Mouse (Mus musculus) neural tube, embryonic 14.5 days (tissue): Measurements from ENCODE around the gene Tcf7. TPM values are rescaled to one million over a fixed set of nuclear protein-coding genes. Genes with fewer than 3 reads are reported as not detected.
A peak's percentile ranks its signal among the peaks of the same experiment; 100 is the strongest.

Experiments used
- ATAC-seq: fragments of 200-750 bp; cut with Nextera tagmentation; 2 replicates; pipeline ENCODE4 v1.8.0; 2017; ENCODE audit warnings: low read depth, mild to moderate bottlenecking, moderate TSS enrichment, moderate library complexity
- H3K27ac ChIP-seq: fragments of 300-500 bp; sonication (generic); 2 replicates; pipeline ENCODE4 v1.5.1; 2014; ENCODE audit warnings: low read depth, mild to moderate bottlenecking, control low read depth, low read length, moderate library complexity, mixed read lengths
- H3K27me3 ChIP-seq: fragments of 300-500 bp; sonication (generic); 2 replicates; pipeline ENCODE4 v1.6.1; 2014; ENCODE audit warnings: low read length; ENCODE audit not compliant: control insufficient read depth, insufficient read depth
- H3K36me3 ChIP-seq: fragments of 300-500 bp; sonication (generic); 2 replicates; pipeline ENCODE4 v1.6.1; 2014; ENCODE audit warnings: low read length, mixed read lengths; ENCODE audit not compliant: control insufficient read depth, insufficient read depth
- H3K4me1 ChIP-seq: fragments of 300-500 bp; sonication (generic); 2 replicates; pipeline ENCODE4 v1.6.1; 2014; ENCODE audit warnings: low read length; ENCODE audit not compliant: control insufficient read depth, insufficient read depth
- H3K4me2 ChIP-seq: fragments of 300-500 bp; sonication (generic); 2 replicates; pipeline ENCODE4 v1.6.1; 2014; ENCODE audit warnings: mild to moderate bottlenecking, low read depth, low read length, control low read depth
- H3K4me3 ChIP-seq: fragments of 300-500 bp; sonication (generic); 2 replicates; pipeline ENCODE4 v1.5.1; 2014; ENCODE audit warnings: low read depth, low read length, control low read depth, mixed read lengths
- H3K9ac ChIP-seq: fragments of 300-500 bp; sonication (generic); replicated peaks from 2 replicates; pipeline ENCODE4 v1.6.1; 2014; ENCODE audit warnings: low read depth, mild to moderate bottlenecking, control low read depth, low read length, mixed read lengths
- H3K9me3 ChIP-seq: fragments of 300-500 bp; sonication (generic); 2 replicates; pipeline ENCODE4 v1.6.1; 2016; ENCODE audit warnings: low read length; ENCODE audit not compliant: control insufficient read depth
- WGBS: fragments of 180-500 bp; shearing (Covaris S2); extraction: QIAGEN DNeasy Blood & Tissue Kit; methylation state at CpG from one replicate; pipeline ENCODE4 v1.1.7; 2014; 5-methylcytosine and 5-hydroxymethylcytosine counted together
- polyA plus RNA-seq: library from polyadenylated mRNA; unstranded; fragments of >200 nt; fragmentation: Nextera tagmentation; extraction: Ambion mirVana; gene quantifications from 2 replicates; pipeline ENCODE4 v1.2.1, GENCODE M21; 2014

Tcf7 gene
- polyA plus RNA-seq, 1 experiment from 2014 or later: 3.5 TPM

GRCm38 (mm10) chr11:52262338-52262737 lies 20.5 kb downstream of the Tcf7 start:
- Histone ChIP-seq H3K9ac (no peak overlapping the region), H3K4me3 (no peak overlapping the region), H3K27ac (no peak overlapping the region), H3K36me3 (no peaks in the 10 kb centered on the region), H3K27me3 (no peaks in the 10 kb centered on the region), H3K9me3 (no peaks in the 10 kb centered on the region), H3K4me2 (no peak overlapping the region), H3K4me1 (no peaks in the 10 kb centered on the region)
- WGBS: 91% methylated on average over 11 of the region's 11 CpGs
- no peak for ATAC-seq

- Histone ChIP-seq H3K4me2 (no peak overlapping the region), H3K36me3 (no peaks in the 10 kb centered on the region), H3K4me1 (no peaks in the 10 kb centered on the region), H3K27ac (no peak overlapping the region), H3K4me3 (no peak overlapping the region), H3K9ac (no peak overlapping the region), H3K27me3 (no peaks in the 10 kb centered on the region), H3K9me3 (no peaks in the 10 kb centered on the region)
- ATAC-seq: no peak
- WGBS: 70% methylated on average over 5 of the region's 5 CpGs
These were observed 20.9 kb downstream of the Tcf7 start for GRCm38 (mm10) chr11:52261937-52262336.

GRCm38 (mm10) chr11:52260878-52261277 lies 21.9 kb downstream of the Tcf7 start:
- 76% methylated on average over 4 of the region's 4 CpGs for WGBS

GRCm38 (mm10) chr11:52258711-52259110 lies 24.1 kb downstream of the Tcf7 start:
- H3K9ac ChIP-seq: no peak overlapping the region

More at GRCm38 (mm10) chr11:52260878-52261277, 21.9 kb downstream of the Tcf7 start:
- H3K27ac ChIP-seq: no peak overlapping the region
- H3K4me3 ChIP-seq: no peak overlapping the region
- no peaks in the 10 kb centered on the region for H3K4me1 ChIP-seq
- H3K9me3 ChIP-seq: no peaks in the 10 kb centered on the region
- no peak overlapping the region for H3K4me2 ChIP-seq
- no peaks in the 10 kb centered on the region for H3K27me3 ChIP-seq
- no peak overlapping the region for H3K9ac ChIP-seq
- no peaks in the 10 kb centered on the region for H3K36me3 ChIP-seq
- ATAC-seq: no peak

GRCm38 (mm10) chr11:52257376-52257775 lies 25.4 kb downstream of the Tcf7 start:
- no peak overlapping the region for H3K9ac ChIP-seq
- no peak for ATAC-seq
- 90% methylated on average over 3 of the region's 3 CpGs for WGBS
- H3K27ac ChIP-seq: no peak overlapping the region
- H3K4me2 ChIP-seq: no peak overlapping the region
- H3K9me3 ChIP-seq: no peaks in the 10 kb centered on the region
- H3K27me3 ChIP-seq: no peaks in the 10 kb centered on the region
- no peaks in the 10 kb centered on the region for H3K4me1 ChIP-seq
- H3K36me3 ChIP-seq: no peaks in the 10 kb centered on the region
- no peak overlapping the region for H3K4me3 ChIP-seq

More at GRCm38 (mm10) chr11:52258711-52259110, 24.1 kb downstream of the Tcf7 start:
- WGBS: 79% methylated on average over 5 of the region's 5 CpGs
- Histone ChIP-seq H3K9me3 (no peaks in the 10 kb centered on the region), H3K27ac (no peak overlapping the region), H3K4me2 (no peak overlapping the region), H3K36me3 (no peaks in the 10 kb centered on the region), H3K4me1 (no peaks in the 10 kb centered on the region), H3K27me3 (no peaks in the 10 kb centered on the region), H3K4me3 (no peak overlapping the region)
- no peak for ATAC-seq

- Histone ChIP-seq H3K27ac (no peak overlapping the region), H3K4me3 (no peak overlapping the region), H3K9ac (no peak overlapping the region), H3K9me3 (no peaks in the 10 kb centered on the region), H3K36me3 (peaks cover 7% of the 10 kb centered on the region), H3K4me1 (no peaks in the 10 kb centered on the region), H3K27me3 (no peaks in the 10 kb centered on the region), H3K4me2 (no peak overlapping the region)
- ATAC-seq: no peak
- 89% methylated on average over 8 of the region's 8 CpGs for WGBS
These were observed 27.7 kb downstream of the Tcf7 start for GRCm38 (mm10) chr11:52255077-52255476.

- H3K4me1 ChIP-seq: no peaks in the 10 kb centered on the region
- peak; percentile 83; the same call in 1 of the 2 replicates for ATAC-seq
- no peak overlapping the region for H3K9ac ChIP-seq
- no peak overlapping the region for H3K4me2 ChIP-seq
- WGBS: 69% methylated on average over 11 of the region's 11 CpGs
- no peak overlapping the region for H3K27ac ChIP-seq
- no peak overlapping the region for H3K4me3 ChIP-seq
- H3K27me3 ChIP-seq: no peaks in the 10 kb centered on the region
- no peaks in the 10 kb centered on the region for H3K9me3 ChIP-seq
- peaks cover 7% of the 10 kb centered on the region for H3K36me3 ChIP-seq
These were observed 29.0 kb downstream of the Tcf7 start for GRCm38 (mm10) chr11:52253674-52254375.

GRCm38 (mm10) chr11:52252692-52253091 lies 30.1 kb downstream of the Tcf7 start:
- no peak overlapping the region for H3K27ac ChIP-seq
- ATAC-seq: no peak
- no peak overlapping the region for H3K9ac ChIP-seq
- H3K36me3 ChIP-seq: peaks cover 15% of the 10 kb centered on the region
- H3K4me1 ChIP-seq: no peaks in the 10 kb centered on the region
- no peak overlapping the region for H3K4me2 ChIP-seq
- no peaks in the 10 kb centered on the region for H3K27me3 ChIP-seq
- H3K4me3 ChIP-seq: no peak overlapping the region
- 74% methylated on average over 1 of the region's 1 CpGs for WGBS
- no peaks in the 10 kb centered on the region for H3K9me3 ChIP-seq

- H3K36me3 ChIP-seq: peaks cover 20% of the 10 kb centered on the region
- WGBS: 84% methylated on average over 5 of the region's 5 CpGs
These were observed 31.0 kb downstream of the Tcf7 start for GRCm38 (mm10) chr11:52251770-52252169.

More at GRCm38 (mm10) chr11:52251770-52252169, 31.0 kb downstream of the Tcf7 start:
- ATAC-seq: no peak
- H3K4me1 ChIP-seq: no peaks in the 10 kb centered on the region
- H3K9me3 ChIP-seq: no peaks in the 10 kb centered on the region
- no peak overlapping the region for H3K27ac ChIP-seq
- no peak overlapping the region for H3K9ac ChIP-seq
- H3K4me2 ChIP-seq: no peak overlapping the region
- no peaks in the 10 kb centered on the region for H3K27me3 ChIP-seq
- H3K4me3 ChIP-seq: no peak overlapping the region
